Mouse (Mus musculus): ENCODE measurements around the gene Dock8.

Dock8 gene

GRCm38 (mm10) chr19:25193751-25194150 is 194.4 kb downstream of the Dock8 start:
- DNase-seq (ENCODE audit: low spot score): no peak

- DNase-seq (ENCODE audit: low spot score): no peak
Observed at GRCm38 (mm10) chr19:25200081-25200860, 200.9 kb downstream of the Dock8 start.

- DNase-seq (ENCODE audit: low spot score): no peak
Observed at GRCm38 (mm10) chr19:25203077-25203476, 203.7 kb downstream of the Dock8 start.

- no peak for DNase-seq (ENCODE audit: low spot score)
Observed at GRCm38 (mm10) chr19:25206969-25207368, 207.6 kb downstream of the Dock8 start.

GRCm38 (mm10) chr19:25207731-25208361 is 208.5 kb downstream of the Dock8 start:
- no peak for DNase-seq (ENCODE audit: low spot score)

- DNase-seq (ENCODE audit: low spot score): no peak
Observed at GRCm38 (mm10) chr19:25208596-25209110, 209.3 kb downstream of the Dock8 start.

GRCm38 (mm10) chr19:25220611-25221010 is 221.3 kb downstream of the Dock8 start:
- DNase-seq (ENCODE audit: low spot score): no peak

GRCm38 (mm10) chr19:25221964-25222640 is 222.8 kb downstream of the Dock8 start:
- DNase-seq (ENCODE audit: low spot score): no peak

- DNase-seq (ENCODE audit: low spot score): no peak
Observed at GRCm38 (mm10) chr19:25230058-25230974, 231.0 kb downstream of the Dock8 start.

- DNase-seq (ENCODE audit: low spot score): no peak
Observed at GRCm38 (mm10) chr19:25230975-25231334, 231.6 kb downstream of the Dock8 start.

- no peak for DNase-seq (ENCODE audit: low spot score)
Observed at GRCm38 (mm10) chr19:25232032-25232431, 232.7 kb downstream of the Dock8 start.

GRCm38 (mm10) chr19:25236596-25237491 is 237.5 kb downstream of the Dock8 start, which contains the start of gene Kank1:
Gene Kank1, plus strand, starts transcription at chr19:25236975.
- no peak for DNase-seq (ENCODE audit: low spot score)

GRCm38 (mm10) chr19:25237492-25238040 is 238.2 kb downstream of the Dock8 start:
- no peak for DNase-seq (ENCODE audit: low spot score)

GRCm38 (mm10) chr19:25238121-25238520 is 238.8 kb downstream of the Dock8 start:
- no peak for DNase-seq (ENCODE audit: low spot score)

- no peak for DNase-seq (ENCODE audit: low spot score)
Observed at GRCm38 (mm10) chr19:25243566-25243965, 244.2 kb downstream of the Dock8 start.

- DNase-seq (ENCODE audit: low spot score): no peak
Observed at GRCm38 (mm10) chr19:25246062-25246461, 246.7 kb downstream of the Dock8 start.

GRCm38 (mm10) chr19:25247858-25248552 is 248.7 kb downstream of the Dock8 start:
- DNase-seq (ENCODE audit: low spot score): no peak

- DNase-seq (ENCODE audit: low spot score): no peak
Observed at GRCm38 (mm10) chr19:25249230-25249629, 249.9 kb downstream of the Dock8 start.

- no peak for DNase-seq (ENCODE audit: low spot score)
Observed at GRCm38 (mm10) chr19:25251610-25252140, 252.3 kb downstream of the Dock8 start.

Data from MN1 (cell line).